Mouse (Mus musculus) ES-E14 (cell line): ENCODE results near the gene Ppp3ca. TPM values are rescaled to one million over a fixed set of nuclear protein-coding genes. Genes with fewer than 3 reads are reported as not detected.

Experiments
- DNase-seq: peaks from one replicate; pipeline ENCODE4 v3.0.0-alpha.2; 2013; ENCODE audit warnings: low read depth, low spot score
- H3K27ac ChIP-seq: 2 replicates; pipeline ENCODE4 v1.5.1; 2012; ENCODE audit warnings: low read depth, mild to moderate bottlenecking, low read length, moderate library complexity, mixed read lengths; ENCODE audit not compliant: poor library complexity, insufficient read depth, severe bottlenecking
- H3K36me3 ChIP-seq: 2 replicates; pipeline ENCODE4 v1.6.1; 2012; ENCODE audit warnings: mild to moderate bottlenecking, low read length, moderate library complexity, mixed read lengths; ENCODE audit not compliant: control insufficient read depth, poor library complexity, insufficient read depth, severe bottlenecking
- H3K4me1 ChIP-seq, 2 experiments: fragments of 150-350 bp in 1 of 2; sonication (generic) in 1 of 2; 2 replicates each; pipeline ENCODE4 v1.6.1; 2012; ENCODE audit warnings: low read length in 2 of 2, mild to moderate bottlenecking in 1 of 2, mixed read lengths in 1 of 2; ENCODE audit not compliant: control insufficient read depth in 2 of 2, insufficient read depth in 2 of 2, poor library complexity in 1 of 2
- H3K4me3 ChIP-seq, 2 experiments: fragments of 150-350 bp in 1 of 2; sonication (generic) in 1 of 2; 2 replicates each; pipeline ENCODE4 v1.5.1; 2012; ENCODE audit warnings: low read length in 2 of 2, low read depth in 1 of 2, mild to moderate bottlenecking in 1 of 2, mixed read lengths in 1 of 2; ENCODE audit not compliant: insufficient read depth in 1 of 2, poor library complexity in 1 of 2, severe bottlenecking in 1 of 2
- H3K9ac ChIP-seq: 2 replicates; pipeline ENCODE4 v1.6.1; 2012; ENCODE audit warnings: low read depth, mild to moderate bottlenecking, low read length, mixed read lengths; ENCODE audit not compliant: poor library complexity, insufficient read depth, severe bottlenecking
- H3K9me3 ChIP-seq: fragments of 150-350 bp; sonication (generic); 2 replicates; pipeline ENCODE4 v1.6.1; 2012; ENCODE audit warnings: low read depth, mild to moderate bottlenecking, low read length; ENCODE audit not compliant: control insufficient read depth, insufficient read depth
- CHD2 ChIP-seq: IDR thresholded peaks from 2 replicates; pipeline ENCODE4 v1.6.1; 2014; ENCODE audit warnings: mild to moderate bottlenecking, low read depth, low read length, inconsistent platforms
- HCFC1 ChIP-seq: IDR thresholded peaks from 2 replicates; pipeline ENCODE4 v1.6.1; 2012; ENCODE audit warnings: low read length, inconsistent platforms, borderline replicate concordance; ENCODE audit not compliant: insufficient read depth
- MAFK ChIP-seq: IDR thresholded peaks from 2 replicates; pipeline ENCODE4 v1.6.1; 2014; ENCODE audit warnings: mild to moderate bottlenecking, low read depth, low read length, inconsistent platforms; ENCODE audit not compliant: insufficient read depth
- ZC3H11A ChIP-seq: IDR thresholded peaks from 2 replicates; pipeline ENCODE4 v1.6.1; 2012; ENCODE audit warnings: low read depth, mild to moderate bottlenecking, inconsistent platforms, low read length, borderline replicate concordance
- ZNF384 ChIP-seq: IDR thresholded peaks from 2 replicates; pipeline ENCODE4 v1.6.1; 2012; ENCODE audit warnings: low read depth, low read length, inconsistent platforms
- in situ Hi-C, 2 experiments: fragments of 600-800 bp; cut with MboI; formaldehyde crosslinking; loops; one replicate each; pipeline ENCODE4 v1.15.1; 2025; ENCODE audit warnings: low sequenced_read_pairs in 2 of 2, inconsistent platforms in 1 of 2; ENCODE audit not compliant: unreplicated experiment in 2 of 2
- total RNA-seq: library from RNA; depleted of rRNA; stranded (reverse); fragments of 300-350 nt; gene quantifications from 2 replicates; pipeline ENCODE4 v1.2.3, GENCODE M21; 2012

Gene Ppp3ca
- total RNA-seq, 1 experiment, result 25.6 TPM

GRCm38 (mm10) chr3:136813886-136814285, 144.0 kb downstream of the Ppp3ca start:
- in situ Hi-C loops, result no loop called here
- H3K9me3 ChIP-seq, result no peaks in the 10 kb centered on the region
- no peak for TF ChIP-seq MAFK
- no peak for TF ChIP-seq HCFC1
- no peak for TF ChIP-seq ZNF384
- H3K36me3 ChIP-seq, result no peaks in the 10 kb centered on the region
- H3K4me1 ChIP-seq, result no peaks in the 10 kb centered on the region
- H3K9ac ChIP-seq, result no peak overlapping the region
- no peak for DNase-seq
- H3K27ac ChIP-seq, result no peak overlapping the region
- H3K4me3 ChIP-seq, result no peak overlapping the region

GRCm38 (mm10) chr3:136814916-136815315, 145.0 kb downstream of the Ppp3ca start:
- Histone ChIP-seq H3K4me3 (no peak overlapping the region), H3K9me3 (no peaks in the 10 kb centered on the region), H3K36me3 (no peaks in the 10 kb centered on the region), H3K4me1 (no peaks in the 10 kb centered on the region), H3K9ac (no peak overlapping the region), H3K27ac (no peak overlapping the region)
- no peak for DNase-seq
- TF ChIP-seq HCFC1, result no peak
- TF ChIP-seq MAFK, result no peak
- no peak for TF ChIP-seq ZC3H11A
- TF ChIP-seq ZNF384, result no peak
- TF ChIP-seq CHD2, result no peak
- in situ Hi-C loops, result no loop called here

GRCm38 (mm10) chr3:136816319-136816718, 146.4 kb downstream of the Ppp3ca start:
- TF ChIP-seq ZNF384 (no peak), ZC3H11A (no peak), HCFC1 (no peak), CHD2 (no peak), MAFK (no peak)
- Histone ChIP-seq H3K9me3 (no peaks in the 10 kb centered on the region), H3K4me3 (no peak overlapping the region), H3K9ac (no peak overlapping the region), H3K36me3 (no peaks in the 10 kb centered on the region), H3K4me1 (no peaks in the 10 kb centered on the region), H3K27ac (no peak overlapping the region)
- in situ Hi-C loops, result no loop called here
- no peak for DNase-seq

- no peaks in the 10 kb centered on the region for H3K36me3 ChIP-seq
- no peak overlapping the region for H3K4me3 ChIP-seq
- no peaks in the 10 kb centered on the region for H3K4me1 ChIP-seq
- H3K9me3 ChIP-seq, result no peaks in the 10 kb centered on the region
- no peak overlapping the region for H3K9ac ChIP-seq
- DNase-seq, result no peak
- H3K27ac ChIP-seq, result no peak overlapping the region
- in situ Hi-C loops, result no loop called here
- TF ChIP-seq ZC3H11A (no peak), CHD2 (no peak), HCFC1 (no peak)
Measured at GRCm38 (mm10) chr3:136818997-136819396, 149.1 kb downstream of the Ppp3ca start.

- H3K4me3 ChIP-seq, result no peak overlapping the region
- H3K4me1 ChIP-seq, result no peaks in the 10 kb centered on the region
- no peaks in the 10 kb centered on the region for H3K9me3 ChIP-seq
- in situ Hi-C loops, result no loop called here
- H3K9ac ChIP-seq, result no peak overlapping the region
- H3K27ac ChIP-seq, result no peak overlapping the region
- no peak for TF ChIP-seq MAFK
- TF ChIP-seq CHD2, result no peak
- H3K36me3 ChIP-seq, result no peaks in the 10 kb centered on the region
- no peak for DNase-seq
Measured at GRCm38 (mm10) chr3:136821039-136821438, 151.1 kb downstream of the Ppp3ca start.
